Mouse (Mus musculus): ENCODE measurements around the gene Bnip2. TPM values are rescaled to one million over a fixed set of nuclear protein-coding genes. Genes with fewer than 3 reads are reported as not detected.

Gene Bnip2
- 43.9 and 45.0 TPM in 2 replicates for polyA plus RNA-seq (2012; rRNA removed)

GRCm38 (mm10) chr9:69989303-69990121, at the start of gene Bnip2:
Bnip2 (plus strand) TSS chr9:69989466.
- peak within 1 kb of the TSS; percentile 83 for H3K4me3 ChIP-seq (ENCODE audit: insufficient read depth, low read length)
- peak within 1 kb of the TSS; percentile 90 for H3K27ac ChIP-seq (ENCODE audit: insufficient read depth, low read length)
- no peak for TF ChIP-seq CTCF (IDR thresholded peaks at IDR 0.05; ENCODE audit: extremely low read depth, insufficient read depth, low read length)
- TF ChIP-seq POLR2A (IDR thresholded peaks at IDR 0.05; ENCODE audit: extremely low read depth, insufficient read depth, low read length) = peak; percentile 82

DNA sequence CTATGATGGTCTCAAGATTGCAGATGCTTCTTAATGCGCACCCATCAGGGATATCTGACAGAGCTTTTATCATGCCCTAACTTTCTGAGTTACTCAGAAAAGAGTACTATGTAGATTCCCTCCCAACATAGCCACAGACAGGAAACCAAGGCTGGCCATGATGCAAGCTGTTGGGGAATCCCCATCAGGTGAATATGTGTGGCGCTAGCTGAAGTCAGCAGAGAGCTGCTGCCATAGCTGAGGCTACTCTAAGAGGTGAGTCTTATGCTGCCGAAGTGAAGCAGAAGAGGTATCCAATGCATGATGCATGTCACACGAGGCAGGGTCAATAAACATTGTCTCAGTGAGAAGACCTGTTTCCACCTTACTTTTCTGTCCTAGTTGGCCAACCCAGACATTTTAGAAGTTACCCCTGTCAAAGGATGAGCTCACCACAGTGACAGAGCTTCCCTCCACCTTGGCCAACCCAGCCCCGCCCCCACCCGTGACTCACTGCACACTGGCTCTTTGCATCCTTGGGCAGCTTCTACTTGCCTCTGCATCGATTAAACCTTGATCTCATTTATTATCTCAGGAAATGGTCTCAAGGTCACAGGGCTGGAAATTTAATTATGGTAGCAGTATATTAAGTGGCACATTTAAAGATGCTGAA, 48.3 kb upstream of the Bnip2 start:
- H3K27ac ChIP-seq (ENCODE audit: insufficient read depth, low read length) = no peak overlapping the region
- H3K4me1 ChIP-seq (ENCODE audit: control insufficient read depth, insufficient read depth, low read length) = no peaks in the 10 kb centered on the region
- no peak overlapping the region for H3K4me3 ChIP-seq (ENCODE audit: insufficient read depth, low read length)
- TF ChIP-seq POLR2A (IDR thresholded peaks at IDR 0.05; ENCODE audit: extremely low read depth, insufficient read depth, low read length) (no peak), CTCF (IDR thresholded peaks at IDR 0.05; ENCODE audit: extremely low read depth, insufficient read depth, low read length) (no peak)

More at GRCm38 (mm10) chr9:69989303-69990121, at the start of gene Bnip2:
- H3K4me1 ChIP-seq (ENCODE audit: control insufficient read depth, insufficient read depth, low read length) = peaks cover 4% of the 10 kb centered on the region

- Histone ChIP-seq H3K4me3 (ENCODE audit: insufficient read depth, low read length) (no peak overlapping the region), H3K4me1 (ENCODE audit: control insufficient read depth, insufficient read depth, low read length) (no peaks in the 10 kb centered on the region), H3K27ac (ENCODE audit: insufficient read depth, low read length) (no peak overlapping the region)
- TF ChIP-seq CTCF (IDR thresholded peaks at IDR 0.05; ENCODE audit: extremely low read depth, insufficient read depth, low read length) = no peak
- TF ChIP-seq POLR2A (IDR thresholded peaks at IDR 0.05; ENCODE audit: extremely low read depth, insufficient read depth, low read length) = no peak
These were observed 47.7 kb upstream of the Bnip2 start for GRCm38 (mm10) chr9:69941556-69941955.

GRCm38 (mm10) chr9:69948964-69949363, 40.3 kb upstream of the Bnip2 start:
- Histone ChIP-seq H3K27ac (ENCODE audit: insufficient read depth, low read length) (no peak overlapping the region), H3K4me1 (ENCODE audit: control insufficient read depth, insufficient read depth, low read length) (no peaks in the 10 kb centered on the region), H3K4me3 (ENCODE audit: insufficient read depth, low read length) (no peak overlapping the region)
- TF ChIP-seq CTCF (IDR thresholded peaks at IDR 0.05; ENCODE audit: extremely low read depth, insufficient read depth, low read length) (peak; percentile 62), POLR2A (IDR thresholded peaks at IDR 0.05; ENCODE audit: extremely low read depth, insufficient read depth, low read length) (no peak)

GRCm38 (mm10) chr9:69949641-69950040, 39.6 kb upstream of the Bnip2 start:
- no peaks in the 10 kb centered on the region for H3K4me1 ChIP-seq (ENCODE audit: control insufficient read depth, insufficient read depth, low read length)
- TF ChIP-seq POLR2A (IDR thresholded peaks at IDR 0.05; ENCODE audit: extremely low read depth, insufficient read depth, low read length) (no peak), CTCF (IDR thresholded peaks at IDR 0.05; ENCODE audit: extremely low read depth, insufficient read depth, low read length) (no peak)
- H3K4me3 ChIP-seq (ENCODE audit: insufficient read depth, low read length) = no peak overlapping the region
- no peak overlapping the region for H3K27ac ChIP-seq (ENCODE audit: insufficient read depth, low read length)

- H3K4me3 ChIP-seq (ENCODE audit: insufficient read depth, low read length) = no peak overlapping the region
- H3K27ac ChIP-seq (ENCODE audit: insufficient read depth, low read length) = no peak overlapping the region
- H3K4me1 ChIP-seq (ENCODE audit: control insufficient read depth, insufficient read depth, low read length) = no peaks in the 10 kb centered on the region
- TF ChIP-seq CTCF (IDR thresholded peaks at IDR 0.05; ENCODE audit: extremely low read depth, insufficient read depth, low read length) (no peak), POLR2A (IDR thresholded peaks at IDR 0.05; ENCODE audit: extremely low read depth, insufficient read depth, low read length) (no peak)
These were observed 28.3 kb upstream of the Bnip2 start for GRCm38 (mm10) chr9:69961007-69961406.

DNA sequence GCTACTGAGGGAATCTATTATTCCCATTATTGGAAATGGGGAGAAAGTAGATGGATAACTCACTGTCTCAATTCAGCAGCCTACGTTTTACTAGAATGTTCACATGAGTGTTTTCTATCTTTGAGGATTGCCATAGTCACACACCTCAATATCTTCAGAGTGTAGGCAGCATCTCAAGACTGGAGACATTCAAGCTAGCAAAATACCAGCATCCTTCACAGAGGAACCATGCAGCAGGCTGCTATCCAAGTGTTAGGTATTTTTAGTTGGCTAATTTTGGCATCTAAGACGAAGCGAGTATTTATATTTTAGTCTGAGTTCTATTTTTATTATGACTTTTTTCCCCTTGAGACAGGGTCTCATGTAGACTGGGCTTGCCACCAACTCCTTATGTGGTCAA, 24.9 kb upstream of the Bnip2 start:
- no peak for TF ChIP-seq POLR2A (IDR thresholded peaks at IDR 0.05; ENCODE audit: extremely low read depth, insufficient read depth, low read length)
- no peak for TF ChIP-seq CTCF (IDR thresholded peaks at IDR 0.05; ENCODE audit: extremely low read depth, insufficient read depth, low read length)
- Histone ChIP-seq H3K4me3 (ENCODE audit: insufficient read depth, low read length) (no peak overlapping the region), H3K27ac (ENCODE audit: insufficient read depth, low read length) (no peak overlapping the region)

DNA sequence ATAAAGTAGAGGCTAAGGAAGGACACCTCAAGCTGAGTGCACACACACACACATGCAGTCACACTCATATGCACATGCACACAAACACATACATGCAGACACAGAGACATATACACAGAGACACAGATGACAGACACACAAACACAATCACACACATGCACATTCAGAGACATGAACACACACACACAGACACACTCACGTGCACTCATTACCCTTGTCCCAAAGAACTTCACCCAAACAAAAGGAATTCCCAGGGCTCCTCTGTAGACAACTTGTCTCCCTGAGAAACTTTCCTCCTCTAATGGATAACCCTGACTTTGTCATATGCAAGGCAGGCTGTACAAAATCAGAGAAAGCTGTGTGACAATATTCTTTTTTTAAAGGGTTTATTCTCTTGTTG, 3.7 kb upstream of the Bnip2 start:
- H3K4me3 ChIP-seq (ENCODE audit: insufficient read depth, low read length) = no peak overlapping the region
- no peaks in the 10 kb centered on the region for H3K4me1 ChIP-seq (ENCODE audit: control insufficient read depth, insufficient read depth, low read length)
- H3K27ac ChIP-seq (ENCODE audit: insufficient read depth, low read length) = no peak overlapping the region
- no peak for TF ChIP-seq POLR2A (IDR thresholded peaks at IDR 0.05; ENCODE audit: extremely low read depth, insufficient read depth, low read length)
- TF ChIP-seq CTCF (IDR thresholded peaks at IDR 0.05; ENCODE audit: extremely low read depth, insufficient read depth, low read length) = no peak

More for the DNA sequence above, 24.9 kb upstream of the Bnip2 start:
- no peaks in the 10 kb centered on the region for H3K4me1 ChIP-seq (ENCODE audit: control insufficient read depth, insufficient read depth, low read length)

GRCm38 (mm10) chr9:69986063-69986462, 3.2 kb upstream of the Bnip2 start:
- Histone ChIP-seq H3K4me3 (ENCODE audit: insufficient read depth, low read length) (no peak overlapping the region), H3K4me1 (ENCODE audit: control insufficient read depth, insufficient read depth, low read length) (peaks cover 3% of the 10 kb centered on the region), H3K27ac (ENCODE audit: insufficient read depth, low read length) (no peak overlapping the region)
- TF ChIP-seq CTCF (IDR thresholded peaks at IDR 0.05; ENCODE audit: extremely low read depth, insufficient read depth, low read length) (no peak), POLR2A (IDR thresholded peaks at IDR 0.05; ENCODE audit: extremely low read depth, insufficient read depth, low read length) (no peak)

GRCm38 (mm10) chr9:69986571-69986970, 2.7 kb upstream of the Bnip2 start:
- Histone ChIP-seq H3K4me3 (ENCODE audit: insufficient read depth, low read length) (no peak overlapping the region), H3K4me1 (ENCODE audit: control insufficient read depth, insufficient read depth, low read length) (peaks cover 4% of the 10 kb centered on the region), H3K27ac (ENCODE audit: insufficient read depth, low read length) (no peak overlapping the region)
- TF ChIP-seq CTCF (IDR thresholded peaks at IDR 0.05; ENCODE audit: extremely low read depth, insufficient read depth, low read length) (no peak), POLR2A (IDR thresholded peaks at IDR 0.05; ENCODE audit: extremely low read depth, insufficient read depth, low read length) (no peak)

All from cortical plate, adult 2 months (tissue).